Mouse (Mus musculus): ENCODE results near the gene Edn2.

Edn2 gene

GRCm38 (mm10) chr4:120161166-120161949, at the start of gene Edn2:
Edn2 (plus strand) TSS chr4:120161206.
- DNase-seq (ENCODE audit: low spot score in 2 of 2), result peak; percentile 77 to 83

- DNase-seq (ENCODE audit: low spot score in 2 of 2), result no peak
These were observed 45.5 kb upstream of the Edn2 start for GRCm38 (mm10) chr4:120115516-120115915.

GRCm38 (mm10) chr4:120116312-120116711, 44.7 kb upstream of the Edn2 start:
- DNase-seq (ENCODE audit: low spot score in 2 of 2), result no peak

- DNase-seq (ENCODE audit: low spot score in 2 of 2), result peak; percentile 26 to 55
These were observed 40.7 kb upstream of the Edn2 start for GRCm38 (mm10) chr4:120120276-120120675.

GRCm38 (mm10) chr4:120124656-120125055, 36.4 kb upstream of the Edn2 start:
- DNase-seq (ENCODE audit: low spot score in 2 of 2), result no peak

GRCm38 (mm10) chr4:120126047-120126446, 35.0 kb upstream of the Edn2 start:
- no peak for DNase-seq (ENCODE audit: low spot score in 2 of 2)

- no peak for DNase-seq (ENCODE audit: low spot score in 2 of 2)
These were observed 33.7 kb upstream of the Edn2 start for GRCm38 (mm10) chr4:120127333-120127732.

GRCm38 (mm10) chr4:120128033-120128432, 33.0 kb upstream of the Edn2 start:
- no peak for DNase-seq (ENCODE audit: low spot score in 2 of 2)

- DNase-seq (ENCODE audit: low spot score in 2 of 2), result no peak
These were observed 31.6 kb upstream of the Edn2 start for GRCm38 (mm10) chr4:120129233-120129885.

GRCm38 (mm10) chr4:120130926-120131325, 30.1 kb upstream of the Edn2 start:
- no peak for DNase-seq (ENCODE audit: low spot score in 2 of 2)

GRCm38 (mm10) chr4:120131441-120132220, 29.4 kb upstream of the Edn2 start:
- peak; percentile 47 to 49 for DNase-seq (ENCODE audit: low spot score in 2 of 2)

- no peak for DNase-seq (ENCODE audit: low spot score in 2 of 2)
These were observed 26.8 kb upstream of the Edn2 start for GRCm38 (mm10) chr4:120134223-120134622.

- DNase-seq (ENCODE audit: low spot score in 2 of 2), result no peak
These were observed 19.2 kb upstream of the Edn2 start for GRCm38 (mm10) chr4:120141810-120142209.

GRCm38 (mm10) chr4:120142905-120143304, 18.1 kb upstream of the Edn2 start:
- no peak for DNase-seq (ENCODE audit: low spot score in 2 of 2)

GRCm38 (mm10) chr4:120144343-120144742, 16.7 kb upstream of the Edn2 start:
- DNase-seq (ENCODE audit: low spot score in 2 of 2), result peak; percentile 37 to 70

- no peak for DNase-seq (ENCODE audit: low spot score in 2 of 2)
These were observed 15.1 kb upstream of the Edn2 start for GRCm38 (mm10) chr4:120145931-120146330.

GRCm38 (mm10) chr4:120148291-120149141, 12.5 kb upstream of the Edn2 start:
- peak; percentile 80 to 84 for DNase-seq (ENCODE audit: low spot score in 2 of 2)

GRCm38 (mm10) chr4:120149142-120149524, 11.9 kb upstream of the Edn2 start:
- no peak for DNase-seq (ENCODE audit: low spot score in 2 of 2)

GRCm38 (mm10) chr4:120150345-120150920, 10.6 kb upstream of the Edn2 start:
- no peak for DNase-seq (ENCODE audit: low spot score in 2 of 2)

GRCm38 (mm10) chr4:120151906-120152305, 9.1 kb upstream of the Edn2 start:
- no peak for DNase-seq (ENCODE audit: low spot score in 2 of 2)

GRCm38 (mm10) chr4:120152648-120153047, 8.4 kb upstream of the Edn2 start:
- DNase-seq (ENCODE audit: low spot score in 2 of 2), result no peak

All from urinary bladder, adult 18-20 months (tissue).